Mouse (Mus musculus) liver (tissue): ENCODE measurements around the gene Pidd1.
A peak's percentile ranks its signal among the peaks of the same experiment; 100 is the strongest.

ENCODE experiments used
- DNase-seq: peaks from one replicate; pipeline ENCODE4 v3.0.0-alpha.2; 2020; ENCODE audit warnings: mixed read lengths

Pidd1 gene

DNA sequence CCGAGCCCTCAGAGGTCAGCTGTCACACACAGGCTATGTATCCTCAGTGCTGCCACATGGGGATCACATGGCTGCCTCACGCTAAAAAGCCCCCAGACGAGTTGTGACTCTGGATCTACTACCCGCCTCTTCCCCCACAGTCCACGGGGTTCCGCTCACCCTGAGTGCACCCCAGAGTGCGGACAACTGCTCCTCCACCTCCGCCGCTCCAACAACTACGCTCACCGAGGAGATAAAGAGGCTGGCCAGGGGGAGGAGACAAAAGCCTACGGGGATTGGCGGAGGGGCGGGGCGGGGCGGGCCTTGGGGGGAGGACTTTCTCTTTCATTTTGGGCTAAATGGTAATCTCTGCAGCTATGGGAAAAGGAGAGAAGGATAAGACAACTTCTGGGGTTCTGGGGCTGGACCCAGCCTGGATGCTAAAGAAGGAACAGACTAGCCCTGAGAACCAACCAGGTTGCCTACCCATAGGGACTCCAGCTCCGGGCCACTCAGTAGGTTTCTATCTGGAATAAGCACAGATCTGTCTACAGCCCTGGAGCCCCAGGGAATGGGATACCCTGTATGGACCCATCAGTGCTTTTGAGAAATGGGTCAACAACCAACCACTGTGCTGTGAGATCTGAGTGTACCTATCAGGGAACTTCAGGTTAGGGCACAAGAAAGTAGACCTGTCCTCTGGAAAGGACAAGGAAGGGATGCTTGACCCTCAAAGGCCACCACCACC lies 8.5 kb downstream of the Pidd1 start:
- peak; percentile 87 for DNase-seq

DNA sequence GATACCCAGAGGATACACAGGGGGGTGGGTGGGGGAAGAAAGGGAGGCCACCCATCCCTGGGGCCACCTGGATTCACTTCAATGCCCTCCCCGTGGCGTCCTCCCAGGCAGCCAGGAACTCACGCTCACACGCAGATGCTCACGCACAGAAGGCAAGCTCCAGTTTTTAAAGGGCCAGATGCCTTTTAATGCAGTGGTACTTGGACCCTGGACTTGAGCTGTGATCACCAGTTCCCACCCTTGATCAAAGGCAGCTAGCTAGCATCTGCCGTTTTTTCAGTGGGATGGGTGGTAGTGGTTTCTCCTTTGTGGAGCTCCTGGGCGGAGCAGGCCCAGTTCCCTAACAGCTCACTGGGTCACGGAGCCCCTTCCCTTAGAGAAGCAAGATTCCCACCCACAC lies 9.4 kb downstream of the Pidd1 start:
- no peak for DNase-seq

DNA sequence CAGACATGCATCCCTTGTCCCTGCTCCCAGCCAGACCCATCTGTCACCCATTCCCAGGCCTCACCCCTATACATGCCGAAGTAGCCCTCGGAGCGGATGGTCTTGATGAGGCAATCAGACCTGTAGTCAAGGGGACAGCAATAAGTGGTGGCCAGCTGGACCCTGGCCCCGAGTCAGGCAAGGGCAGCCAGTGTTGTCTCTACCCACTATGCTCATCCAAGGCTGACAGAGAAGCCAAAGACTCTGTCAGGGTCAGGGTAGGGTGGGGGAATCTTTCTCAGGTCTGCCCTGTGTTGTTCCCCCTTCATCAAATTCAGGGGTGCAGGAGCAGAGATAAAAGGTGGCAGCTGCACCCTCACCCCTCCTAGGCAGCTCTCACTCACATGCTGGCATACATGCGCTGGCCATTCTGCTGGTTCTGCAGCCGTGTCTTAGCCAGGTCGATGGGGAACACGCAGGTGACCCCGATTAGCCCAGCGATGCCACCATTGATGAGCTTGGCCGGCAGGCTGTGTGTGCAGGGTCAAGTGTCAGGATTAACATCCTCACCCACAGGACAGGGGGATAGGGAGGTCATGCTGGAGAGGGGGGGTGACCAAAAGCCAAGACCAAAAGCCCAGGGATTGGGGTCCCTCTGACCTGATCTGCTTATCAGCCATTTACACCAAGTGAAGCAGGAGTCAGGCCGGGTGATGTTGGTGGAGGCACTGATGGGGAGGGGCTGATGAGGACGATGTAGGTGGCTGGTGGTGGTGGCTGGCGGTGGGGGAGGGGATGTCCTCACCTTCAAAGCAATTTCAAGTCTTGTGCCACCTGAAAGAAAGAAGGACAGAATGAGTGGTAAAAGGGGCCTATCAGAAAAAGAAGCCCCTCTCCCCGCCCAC lies 10.1 kb downstream of the Pidd1 start:
- DNase-seq, result no peak

DNA sequence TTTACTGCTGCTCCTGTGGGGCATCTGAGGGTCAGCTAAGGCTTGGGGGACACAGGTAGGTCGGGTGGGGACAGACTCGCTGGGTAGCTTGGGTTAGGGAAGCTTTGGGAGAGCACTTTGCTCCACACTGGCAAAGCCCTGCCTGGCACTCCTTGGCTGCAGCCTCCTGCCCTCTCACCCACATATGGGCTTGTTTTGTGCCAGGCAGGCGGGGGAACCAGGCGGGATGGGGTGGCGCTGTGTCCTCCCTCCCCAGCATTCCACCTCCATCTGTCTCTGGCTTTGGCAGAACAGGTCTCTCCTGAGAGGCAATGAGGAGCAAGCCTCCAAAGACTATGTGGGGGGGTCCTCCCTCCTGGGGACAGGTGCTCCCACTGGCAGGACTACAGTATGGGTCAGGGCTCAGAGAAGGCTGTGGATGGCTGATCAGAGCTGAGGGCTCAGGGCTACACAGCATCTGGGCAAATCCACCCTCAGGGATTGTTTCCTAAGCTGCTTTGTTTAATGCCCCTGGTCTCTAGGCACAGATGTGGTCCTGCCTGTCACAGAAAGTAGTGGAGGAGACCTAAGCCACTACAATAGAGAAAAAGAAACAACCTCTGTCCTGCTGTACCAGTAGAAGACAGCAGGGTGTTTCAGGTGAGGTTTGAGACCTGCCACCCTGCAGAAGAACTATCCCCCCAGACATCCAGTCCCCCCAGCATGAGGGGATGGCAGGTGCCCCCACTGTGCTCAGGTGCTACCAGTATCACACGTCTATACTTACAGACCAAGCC lies 10.9 kb downstream of the Pidd1 start:
- DNase-seq, result no peak

DNA sequence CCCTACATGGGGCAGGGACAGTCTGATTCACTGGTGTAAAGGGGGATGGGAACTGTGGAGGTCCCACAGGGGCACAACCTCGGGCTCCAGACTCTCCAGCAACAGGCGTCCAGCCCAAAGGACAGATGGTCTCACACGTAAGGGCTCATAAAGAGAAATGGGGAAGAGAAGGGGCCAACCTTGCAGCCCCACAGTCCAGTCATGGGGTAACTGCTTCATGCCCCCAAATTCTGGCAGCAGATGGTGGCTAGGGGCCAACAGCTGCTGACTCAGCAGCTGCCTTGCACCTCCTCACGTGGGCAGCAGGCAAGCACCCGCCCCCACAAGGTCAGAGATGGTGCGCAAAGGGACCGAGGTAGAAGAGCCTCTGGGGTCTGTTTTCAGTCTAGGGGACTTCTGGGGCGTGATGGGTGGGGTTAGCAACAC lies 11.6 kb downstream of the Pidd1 start:
- no peak for DNase-seq

DNA sequence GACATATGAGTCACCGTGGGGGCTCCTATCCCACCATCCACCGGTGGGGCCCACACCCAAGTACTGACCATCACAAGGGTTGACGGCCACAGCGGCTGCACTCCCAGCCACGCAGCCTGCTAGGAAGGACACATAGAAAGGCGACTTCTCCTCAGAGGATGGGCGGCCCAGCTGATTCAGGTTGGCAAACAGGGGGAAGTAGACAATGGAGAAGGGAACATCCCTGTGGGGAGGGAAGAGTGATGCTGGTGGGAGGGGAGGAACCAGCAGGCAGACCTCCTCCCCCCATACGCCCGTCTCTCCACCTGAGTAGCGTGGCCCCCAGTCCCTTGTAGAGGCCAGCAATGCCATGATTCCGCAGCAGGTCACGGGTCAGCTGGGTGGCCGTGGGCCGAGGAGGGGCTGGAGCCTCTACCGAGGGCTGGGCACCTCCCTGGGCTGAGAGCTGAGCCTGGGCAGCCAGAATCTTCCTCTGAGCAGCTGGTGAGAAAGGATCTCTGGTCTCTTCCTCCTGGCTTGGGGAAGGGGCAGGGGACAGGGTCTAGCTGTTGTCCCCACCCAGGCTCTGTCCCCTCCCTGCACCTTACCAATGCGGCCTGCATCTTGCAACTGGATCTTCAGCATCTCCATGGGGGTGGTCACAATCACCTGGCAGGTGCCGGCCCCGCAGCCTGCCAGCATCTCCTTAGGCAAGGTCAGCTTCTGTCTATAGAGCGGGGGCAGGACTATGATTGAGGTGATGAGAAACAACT lies 12.2 kb downstream of the Pidd1 start:
- DNase-seq, result no peak

DNA sequence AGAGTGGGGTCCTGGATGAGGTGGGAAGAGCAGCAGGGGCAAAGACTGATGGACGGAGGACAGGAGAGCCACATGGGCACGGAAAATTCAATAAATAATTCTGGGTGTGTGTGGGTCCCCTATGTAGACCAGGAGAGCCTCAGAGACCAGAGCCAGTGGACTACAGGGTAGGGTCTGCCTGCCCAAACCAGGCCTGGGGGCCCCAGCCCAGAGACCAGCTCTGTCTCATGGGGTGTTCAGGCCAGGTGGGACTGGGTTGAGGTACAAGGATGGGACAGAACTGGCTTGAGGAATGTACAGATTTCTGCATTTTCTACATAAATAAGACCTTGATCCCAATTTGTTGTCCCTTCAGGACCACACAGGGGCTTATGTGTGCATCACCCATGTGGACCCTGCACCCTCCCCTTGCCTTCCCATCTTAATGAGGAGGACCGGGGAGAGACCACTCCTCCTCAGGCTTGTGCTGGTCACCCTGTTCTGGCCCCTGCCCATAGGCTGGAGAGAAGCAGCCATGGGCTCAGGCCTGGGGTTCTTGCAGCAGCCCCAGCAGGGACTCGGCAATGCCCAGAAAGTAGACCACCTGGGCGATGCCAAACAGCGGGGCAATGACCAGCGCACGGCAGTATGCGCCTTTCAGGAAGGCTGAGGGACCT lies 13.1 kb downstream of the Pidd1 start:
- no peak for DNase-seq

DNA sequence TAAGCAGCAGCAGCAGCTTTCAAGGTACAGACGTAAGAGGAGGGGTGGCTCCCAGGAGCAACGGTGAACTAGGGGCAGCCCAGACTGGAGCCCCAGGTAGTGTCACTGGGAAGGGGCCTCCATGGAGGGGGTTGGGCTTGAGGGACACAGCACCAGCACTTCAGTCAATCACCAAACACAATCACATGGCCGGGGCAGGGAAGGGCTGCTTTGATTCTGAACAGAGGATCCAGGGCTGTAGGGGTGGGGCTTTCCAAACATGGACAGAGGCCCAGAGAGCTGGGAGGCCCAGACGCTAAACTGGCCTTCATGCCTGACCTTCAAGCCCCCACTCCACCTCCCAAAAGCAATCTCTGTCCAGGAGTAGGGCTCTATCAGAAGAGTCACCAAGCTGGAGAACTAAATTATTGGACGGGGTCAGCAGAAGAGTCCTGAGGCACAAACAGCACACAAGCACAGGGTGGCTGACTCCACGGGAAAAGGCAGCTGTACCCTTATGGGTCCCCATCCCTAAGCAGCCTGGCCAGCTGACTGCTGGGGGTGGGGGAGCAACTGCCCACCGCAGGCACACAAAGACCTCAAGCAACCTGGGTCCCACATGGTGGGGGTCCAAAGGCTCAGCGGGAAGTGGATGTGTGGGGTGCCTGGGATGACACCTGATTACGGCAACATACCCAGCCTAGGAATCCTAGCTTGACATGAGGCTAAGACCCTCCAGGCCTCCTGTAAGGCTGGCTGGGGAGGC lies 13.8 kb downstream of the Pidd1 start:
- DNase-seq, result no peak

DNA sequence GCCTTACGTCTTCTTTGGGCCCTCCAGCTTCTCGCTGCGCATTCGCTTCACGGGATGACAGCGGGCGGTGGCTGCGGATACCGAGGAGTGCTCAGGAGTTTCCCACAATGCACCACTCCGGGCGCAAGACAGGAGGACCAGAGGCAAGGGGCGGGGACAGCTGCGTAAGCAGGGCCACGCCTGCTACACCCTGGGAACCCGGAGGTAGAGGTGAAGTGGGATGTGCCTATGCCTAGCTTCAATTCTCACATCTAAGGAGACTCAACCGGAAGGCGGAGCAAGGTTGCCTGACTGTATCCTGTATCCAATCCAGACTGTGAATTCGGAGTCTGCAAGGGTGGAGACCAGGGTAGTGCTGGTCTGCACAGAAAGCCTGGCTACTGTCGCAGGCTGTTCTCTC lies 14.5 kb downstream of the Pidd1 start, which contains the start of gene Cend1:
TSS of gene Cend1 (minus strand) at position 182 of the 400 bp plus-strand sequence.
- DNase-seq, result peak; percentile 63

DNA sequence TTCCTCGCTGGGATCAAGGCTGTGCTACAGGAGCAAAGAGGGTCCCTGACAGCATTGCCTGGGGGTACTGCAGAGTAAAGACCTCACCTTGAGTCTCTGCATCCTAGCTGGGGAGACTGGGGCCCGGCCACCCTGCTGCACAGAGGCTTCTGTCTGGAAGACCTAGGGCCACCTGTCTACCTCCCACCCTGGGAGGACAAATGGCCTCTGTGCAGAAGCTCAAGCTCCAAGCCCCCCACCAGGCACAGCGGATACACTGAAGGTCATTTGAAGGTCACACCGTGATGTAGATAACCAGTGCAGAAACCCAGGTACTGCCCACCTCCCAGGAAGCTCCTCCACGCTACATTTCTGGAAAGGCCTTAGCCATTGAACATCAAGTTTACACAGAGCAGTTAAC lies 15.1 kb downstream of the Pidd1 start:
- no peak for DNase-seq

DNA sequence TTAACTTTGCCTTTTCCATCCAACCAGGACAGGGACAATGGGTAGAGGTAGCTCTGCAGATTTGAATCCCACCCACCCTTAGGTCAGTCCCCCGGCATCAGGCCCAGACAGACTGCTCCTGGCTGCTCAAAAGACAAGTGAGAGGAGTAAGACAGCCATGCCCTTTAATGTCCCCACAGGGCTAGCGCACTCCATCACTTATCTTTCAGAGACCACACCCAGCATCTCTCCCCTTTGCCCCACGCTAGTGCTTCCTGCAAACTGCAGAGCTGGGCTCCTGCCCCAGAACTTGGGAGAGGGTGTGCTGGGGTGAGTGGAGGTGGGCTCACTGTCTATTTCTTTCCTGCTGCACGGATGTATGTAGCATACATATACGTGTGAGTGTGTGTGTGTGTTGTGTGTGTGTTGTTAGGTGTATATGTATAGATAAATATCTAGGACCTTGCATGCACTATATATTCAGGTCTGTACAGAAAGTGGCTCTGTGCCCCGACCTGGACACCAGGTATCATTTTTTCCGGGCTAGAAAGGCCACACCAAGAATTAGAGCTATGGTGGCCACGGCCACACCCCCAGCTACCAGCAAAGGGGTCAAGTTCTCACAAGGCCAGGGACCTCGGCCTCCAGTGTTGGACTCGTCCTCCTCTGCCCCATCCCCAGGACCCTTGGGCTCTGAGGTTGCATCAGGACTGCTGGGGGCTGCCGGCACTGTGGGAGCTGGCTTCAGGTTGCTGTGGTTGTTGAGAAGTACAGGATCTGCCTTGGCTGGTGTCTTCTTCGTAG lies 16.7 kb downstream of the Pidd1 start:
- no peak for DNase-seq

DNA sequence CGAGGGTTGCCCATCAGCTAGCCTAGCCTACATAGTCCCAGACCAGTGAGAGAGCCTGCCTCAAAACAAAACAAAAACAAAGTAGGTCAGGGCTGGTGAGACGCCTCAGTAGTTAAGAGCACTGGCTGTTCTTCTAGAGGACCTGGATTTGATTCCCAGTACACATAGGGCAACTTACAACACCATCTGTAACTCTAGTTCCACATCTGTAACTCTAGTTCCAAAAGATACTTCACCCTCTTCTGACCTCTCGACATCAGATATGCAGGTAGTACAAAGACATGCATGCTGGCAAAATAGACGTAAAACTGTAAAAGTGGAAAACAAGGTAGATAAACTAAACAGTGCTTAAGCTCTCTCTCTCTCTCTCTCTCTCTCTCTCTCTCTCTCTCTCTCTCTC lies 20.0 kb downstream of the Pidd1 start:
- DNase-seq, result no peak

DNA sequence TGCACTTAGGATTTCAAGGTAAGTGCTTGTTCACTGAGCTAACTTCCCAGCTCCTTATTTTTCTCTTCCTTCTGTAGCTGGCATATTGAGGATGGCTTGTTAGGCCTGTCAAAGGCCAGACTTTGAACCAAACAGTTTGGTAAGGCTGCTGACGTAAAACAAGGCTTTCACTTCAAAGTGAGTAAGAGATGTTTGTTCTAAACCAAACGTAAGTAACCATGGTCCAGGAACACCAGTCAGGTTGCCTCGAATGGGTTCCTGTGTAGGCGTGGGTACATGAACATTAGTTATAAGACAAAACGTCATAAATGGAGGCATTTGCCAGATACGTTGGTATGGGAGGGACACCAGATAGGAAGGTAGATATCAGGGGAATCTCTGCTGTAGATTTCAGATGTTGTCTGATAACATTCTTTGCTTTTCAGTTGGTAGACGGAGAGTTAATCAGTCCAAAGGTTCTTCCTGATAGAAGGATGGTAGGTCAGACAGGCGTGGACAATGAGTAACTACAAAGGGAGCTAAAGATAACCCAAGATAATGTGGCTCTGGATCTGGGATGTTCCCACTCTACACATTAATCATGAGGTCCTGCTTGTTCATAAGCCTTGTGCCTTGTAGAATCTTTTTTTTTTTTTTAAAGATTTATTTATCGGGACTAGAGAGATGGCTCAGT lies 23.7 kb downstream of the Pidd1 start:
- DNase-seq, result no peak

DNA sequence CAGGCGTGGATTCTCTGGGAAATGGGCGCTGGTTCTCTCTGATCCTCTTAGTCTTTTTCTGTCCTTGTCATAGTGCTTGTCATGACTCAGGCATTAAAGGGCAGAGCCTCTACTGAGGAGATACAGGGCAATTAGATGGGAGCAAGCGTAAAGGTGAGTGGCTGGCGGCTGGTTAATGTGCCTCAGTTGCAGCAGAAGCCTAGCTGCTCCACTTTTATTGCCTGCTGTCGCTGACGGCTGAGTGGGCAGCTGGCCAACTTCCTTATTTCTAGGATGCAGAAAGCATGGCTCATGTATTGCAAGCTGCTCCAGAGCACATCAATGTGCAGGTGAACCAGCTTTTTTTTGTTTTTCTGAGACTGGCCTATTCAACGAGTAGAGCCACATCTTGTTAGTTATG lies 24.9 kb downstream of the Pidd1 start:
- no peak for DNase-seq

DNA sequence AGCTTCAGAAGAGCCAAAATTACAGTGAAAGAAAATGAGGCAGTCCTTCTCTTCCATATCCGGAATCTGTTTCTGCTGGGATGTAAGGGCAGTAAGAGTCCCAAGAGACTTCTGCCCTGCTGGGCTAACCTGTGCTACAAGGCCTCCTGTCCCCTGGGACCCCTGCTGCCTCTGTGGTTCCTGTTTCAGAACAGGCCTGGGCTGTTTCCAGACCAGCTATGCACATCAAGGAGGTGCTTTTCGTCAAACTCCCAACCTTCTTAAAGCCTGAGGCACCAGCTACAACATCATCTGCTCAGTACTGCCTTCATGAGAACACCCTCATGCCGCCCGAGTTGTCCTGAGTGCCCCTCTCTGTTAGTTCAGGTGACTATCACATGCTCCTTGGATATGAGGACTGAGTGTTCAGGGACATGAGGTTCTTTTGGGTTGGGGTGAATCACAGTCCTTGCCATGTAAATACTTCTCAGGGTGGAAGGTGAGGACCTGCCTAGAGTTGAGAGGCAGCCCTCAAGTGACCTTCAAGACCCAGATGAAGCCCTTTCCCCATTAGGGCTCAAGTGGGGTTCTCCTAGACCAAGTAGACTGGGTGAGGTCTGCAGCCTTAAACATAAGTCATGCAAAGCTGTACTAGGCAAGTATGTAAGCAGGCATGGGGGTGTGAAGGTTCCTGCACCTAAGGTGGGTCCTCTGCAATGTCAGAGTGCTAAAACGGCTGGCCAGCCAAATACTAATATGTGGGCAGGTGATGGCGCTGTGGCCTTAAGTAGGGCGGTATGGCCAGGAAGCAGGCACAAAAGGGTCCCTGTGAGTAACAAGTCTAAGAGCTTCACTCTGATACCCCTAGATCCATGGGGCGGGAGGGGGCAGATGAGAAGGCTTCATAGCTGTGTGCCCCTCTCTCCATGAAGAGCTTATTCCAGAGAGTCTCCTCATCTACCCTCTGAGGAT lies 25.8 kb downstream of the Pidd1 start:
- DNase-seq, result no peak

DNA sequence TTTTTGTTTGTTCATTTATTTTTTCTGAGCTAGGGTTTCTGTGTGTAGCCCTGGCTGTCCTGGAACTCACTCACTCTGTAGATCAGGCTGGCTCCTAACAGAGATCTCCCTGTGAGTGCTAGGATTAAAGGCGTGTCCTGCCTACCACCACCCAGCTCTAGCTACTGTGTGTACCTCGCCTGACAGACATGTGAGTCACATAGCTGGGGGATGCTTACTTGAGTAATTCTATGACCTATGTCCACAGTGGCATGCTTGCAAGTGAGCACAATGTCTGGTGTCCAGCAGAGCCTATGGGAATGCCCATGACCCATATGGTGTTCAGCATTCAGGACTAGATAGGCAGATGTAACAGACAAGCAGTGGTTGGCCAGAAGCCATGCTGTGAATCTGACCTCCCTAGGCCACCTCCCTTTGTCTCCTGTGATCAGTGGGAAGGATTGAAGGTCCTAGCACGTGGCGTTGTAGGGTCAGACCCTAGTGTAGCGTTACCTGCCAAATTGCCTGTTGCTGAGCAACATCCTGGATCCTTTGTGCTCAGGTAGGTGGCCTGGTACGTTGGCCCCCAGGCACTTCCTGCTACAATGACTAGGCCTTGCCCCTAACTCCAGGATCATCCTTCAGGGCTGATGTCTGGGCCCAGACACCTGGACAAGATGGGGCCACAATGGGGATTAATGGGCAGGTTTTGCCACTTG lies 27.5 kb downstream of the Pidd1 start:
- no peak for DNase-seq

DNA sequence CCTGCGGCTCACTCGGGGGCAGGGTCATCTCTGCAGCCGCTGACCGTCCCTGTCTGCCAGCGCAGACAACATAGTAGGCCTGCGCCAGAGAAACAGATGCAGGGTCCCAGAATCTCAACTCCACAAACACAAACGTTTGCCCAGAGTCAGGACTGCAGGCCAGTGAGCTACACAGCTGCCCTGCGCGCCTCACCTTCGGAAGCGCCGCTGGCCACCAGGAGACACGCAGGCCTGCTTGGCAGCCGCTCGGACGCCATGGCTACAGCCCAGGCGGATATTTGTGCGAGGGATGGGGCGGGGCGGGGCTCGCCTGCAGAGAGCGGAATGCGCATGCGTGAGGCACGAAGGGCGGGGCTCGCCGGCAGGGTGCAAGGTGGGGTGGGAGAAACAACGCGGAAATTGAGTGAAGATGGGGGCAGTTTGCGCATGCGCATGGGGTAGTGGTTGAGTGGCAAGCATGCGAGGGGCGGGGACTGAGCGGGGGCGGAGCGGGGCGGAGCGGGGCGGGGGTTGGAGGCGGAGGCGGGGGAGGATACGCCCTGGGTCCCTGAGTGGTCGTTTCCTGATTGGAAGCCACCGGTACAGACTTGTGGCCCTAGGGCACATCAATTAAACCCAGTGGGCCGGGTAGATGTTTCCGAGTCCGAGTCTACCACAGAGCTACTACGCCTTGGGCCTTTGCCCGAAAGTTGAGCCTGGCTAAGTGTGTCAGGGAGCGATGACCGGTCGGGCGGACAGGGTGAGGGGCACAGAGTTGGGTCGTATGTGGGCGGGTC lies 29.8 kb downstream of the Pidd1 start, which contains the start of gene Gatd1:
TSS of gene Gatd1 (minus strand) at position 328 of the 776 bp plus-strand sequence.
- DNase-seq, result peak; percentile 100
